Mouse (Mus musculus) stomach, postnatal 0 days (tissue): ENCODE results near the gene Ryr2.
A peak's percentile ranks its signal among the peaks of the same experiment; 100 is the strongest.

Source experiments
- CTCF ChIP-seq: IDR thresholded peaks from 2 replicates; pipeline ENCODE4 v1.5.1; 2016; ENCODE audit warnings: antibody characterized with exemption, low read depth, mild to moderate bottlenecking, moderate library complexity
- EP300 ChIP-seq: optimal IDR thresholded peaks from 2 replicates; pipeline ENCODE3; 2016; ENCODE audit warnings: antibody characterized with exemption

- no peak for TF ChIP-seq EP300
- TF ChIP-seq CTCF = peak; percentile 82
Measured at GRCm38 (mm10) chr13:11563224-11564024, 543.3 kb downstream of the Ryr2 start.
